Mouse (Mus musculus) liver, adult 2 months (tissue): ENCODE results near the gene Zdhhc5. TPM values are rescaled to one million over a fixed set of nuclear protein-coding genes. Genes with fewer than 3 reads are reported as not detected.
"Not testable (repeated sequence)": the region's sequence is repeated elsewhere in the genome, so short reads cannot be mapped to it uniquely, and the experiment has no call there.

Experiments
- DNase-seq: peaks from one replicate; pipeline ENCODE4 v3.0.0-alpha.2; 2011; ENCODE audit warnings: low read depth, low spot score; ENCODE audit errors: extremely low read depth
- H3K27ac ChIP-seq: fragments of 200-500 bp; replicated peaks from 2 replicates; pipeline ENCODE4 v1.5.1; 2012; ENCODE audit warnings: low read depth, mild to moderate bottlenecking, control low read depth, inconsistent platforms, low read length; ENCODE audit not compliant: insufficient read depth
- H3K27me3 ChIP-seq: fragments of 200-500 bp; 2 replicates; pipeline ENCODE4 v1.6.1; 2012; ENCODE audit warnings: mild to moderate bottlenecking, moderate library complexity, low read length, inconsistent platforms; ENCODE audit not compliant: control insufficient read depth, insufficient read depth
- H3K36me3 ChIP-seq: fragments of 200-500 bp; 2 replicates; pipeline ENCODE4 v1.6.1; 2012; ENCODE audit warnings: low read length, inconsistent platforms; ENCODE audit not compliant: control insufficient read depth, insufficient read depth
- H3K4me1 ChIP-seq: fragments of 200-500 bp; 2 replicates; pipeline ENCODE4 v1.6.1; 2011; ENCODE audit warnings: low read length; ENCODE audit not compliant: control insufficient read depth, insufficient read depth
- H3K4me3 ChIP-seq: fragments of 200-500 bp; 2 replicates; pipeline ENCODE4 v1.5.1; 2011; ENCODE audit warnings: low read depth, mild to moderate bottlenecking, control low read depth, low read length, moderate library complexity; ENCODE audit not compliant: insufficient read depth
- H3K79me2 ChIP-seq: fragments of 200-500 bp; 2 replicates; pipeline ENCODE4 v1.6.1; 2012; ENCODE audit warnings: inconsistent platforms, mild to moderate bottlenecking, low read length, moderate library complexity; ENCODE audit not compliant: control insufficient read depth, insufficient read depth
- H3K9ac ChIP-seq: fragments of 200-500 bp; 2 replicates; pipeline ENCODE4 v1.6.1; 2012; ENCODE audit warnings: low read depth, mild to moderate bottlenecking, control low read depth, inconsistent platforms, low read length
- CTCF ChIP-seq: fragments of 200-500 bp; IDR thresholded peaks from 2 replicates; pipeline ENCODE4 v1.5.1; 2011; ENCODE audit warnings: low read depth, low read length, control low read depth
- POLR2A ChIP-seq: fragments of 200-500 bp; IDR thresholded peaks from 2 replicates; pipeline ENCODE4 v1.6.1; 2011; ENCODE audit warnings: low read length, control low read depth; ENCODE audit not compliant: insufficient read depth; ENCODE audit errors: extremely low read depth
- WGBS: fragments of 180-500 bp; shearing (Covaris S2); methylation state at CpG from one replicate; pipeline ENCODE4 v1.1.7; 2018; 5-methylcytosine and 5-hydroxymethylcytosine counted together
- polyA plus RNA-seq: library from polyadenylated mRNA; depleted of rRNA; stranded (reverse); fragments of >200 nt; gene quantifications from 2 replicates; pipeline ENCODE4 v1.2.3, GENCODE M21; 2012
- total RNA-seq: library from RNA; depleted of rRNA; stranded (reverse); fragments of >200 nt; gene quantifications from 2 replicates; pipeline ENCODE4 v1.2.3, GENCODE M21; 2014

Zdhhc5 gene
- total and polyA plus RNA-seq, 2 experiments = 21.9 to 36.1 TPM

DNA sequence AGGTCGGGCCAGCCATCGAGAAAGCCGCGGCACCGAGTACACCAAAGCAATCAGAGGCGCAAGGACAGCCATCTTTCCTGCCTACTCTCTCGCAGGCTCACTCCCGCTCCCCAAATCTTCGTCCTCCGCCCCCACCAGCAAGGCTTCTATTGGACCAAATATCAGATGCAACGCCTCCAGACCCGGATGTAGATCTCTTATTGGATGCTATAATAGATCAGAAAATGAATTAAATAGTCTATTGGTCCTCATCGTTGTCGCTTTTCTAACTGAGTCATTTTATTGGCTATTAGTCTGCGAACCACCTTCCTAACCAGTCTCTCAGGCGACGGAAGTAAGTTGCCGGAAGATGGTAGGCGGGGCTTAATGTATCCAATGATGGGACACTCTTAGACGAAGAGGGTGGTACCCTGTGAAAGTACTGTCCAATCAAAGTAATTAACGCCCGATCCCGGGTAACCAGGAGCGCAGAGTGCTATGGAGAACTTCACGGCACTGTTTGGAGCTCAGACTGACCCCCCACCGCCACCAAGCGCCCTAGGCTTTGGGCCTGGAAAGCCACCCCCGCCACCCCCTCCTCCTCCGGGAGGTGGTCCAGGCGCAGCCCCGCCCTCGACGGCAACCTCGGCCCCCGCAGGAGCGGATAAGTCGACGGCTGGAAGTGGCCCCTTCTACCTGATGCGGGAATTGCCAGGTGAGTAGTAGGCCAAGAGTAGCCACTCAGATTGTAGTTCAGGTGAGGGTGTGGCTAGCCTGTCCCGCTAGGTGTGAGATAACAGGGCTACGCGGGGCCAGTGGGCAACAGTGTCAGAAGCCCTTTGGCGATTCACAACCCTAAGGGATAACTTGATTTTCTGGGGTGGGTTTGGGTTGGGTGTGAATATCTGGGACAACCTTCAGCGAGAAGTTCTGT, 36.8 kb downstream of the Zdhhc5 start, which contains the start of the genes Gm28635 and Med19:
Gm28635 (minus strand) TSS at position 74 of the 913 bp plus-strand sequence.
Med19 (plus strand) TSS at position 435 of the 913 bp plus-strand sequence.
- peak; percentile 100 for DNase-seq
- Histone ChIP-seq H3K79me2 (peaks cover 6% of the 10 kb centered on the region; the same call in 1 of the 2 replicates), H3K4me1 (peaks cover 1% of the 10 kb centered on the region; the same call in 1 of the 2 replicates), H3K27ac (peak within 1 kb of the TSS; percentile 52), H3K4me3 (peak within 1 kb of the TSS; percentile 98), H3K27me3 (no peaks in the 10 kb centered on the region), H3K9ac (peak within 1 kb of the TSS; percentile 89), H3K36me3 (peaks cover 21% of the 10 kb centered on the region)
- TF ChIP-seq POLR2A (0 out of 2 replicates have a peak, but pooled peaks have one; percentile 36), CTCF (no peak)
- under 1% methylated on average over 44 of the region's 44 CpGs for WGBS

DNA sequence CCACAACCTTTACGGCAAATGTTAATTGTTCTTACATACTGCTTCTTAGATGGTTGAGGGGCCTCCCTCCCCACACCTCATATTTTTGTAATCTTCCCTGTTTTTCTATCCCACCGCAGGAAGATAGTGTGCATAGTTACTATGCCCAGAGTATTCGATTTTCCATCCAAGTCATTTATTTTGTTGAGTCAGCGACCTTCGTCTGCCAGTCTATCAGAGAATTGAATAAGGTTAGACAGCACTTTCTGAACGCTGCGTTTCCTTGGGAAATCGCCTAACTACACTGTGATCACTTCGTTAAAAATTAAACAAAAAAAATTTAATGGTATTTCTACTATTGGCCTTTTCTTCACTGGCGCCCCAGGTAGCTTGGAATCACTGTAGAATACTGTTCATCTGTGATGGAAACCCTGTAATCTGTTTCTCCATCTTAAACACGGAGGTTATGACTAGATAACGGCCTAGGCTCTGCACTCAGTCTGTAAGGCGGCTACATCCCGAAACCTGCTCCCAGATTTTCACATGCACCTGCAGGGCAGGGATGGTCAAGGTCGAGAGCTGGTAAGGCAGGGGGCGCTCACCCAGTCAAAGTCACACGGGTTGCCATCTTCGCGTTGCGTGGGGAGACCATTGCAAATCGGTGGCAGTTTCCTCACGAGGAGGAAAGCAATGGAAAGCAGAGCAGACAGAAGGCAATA, 37.6 kb downstream of the Zdhhc5 start:
- peak overlapping the region; percentile 87 for H3K4me3 ChIP-seq
- peaks cover 27% of the 10 kb centered on the region for H3K36me3 ChIP-seq
- peak overlapping the region; percentile 52 for H3K27ac ChIP-seq
- H3K27me3 ChIP-seq = no peaks in the 10 kb centered on the region
- peaks cover 1% of the 10 kb centered on the region; the same call in 1 of the 2 replicates for H3K4me1 ChIP-seq
- H3K9ac ChIP-seq = peak overlapping the region; percentile 76
- 4% methylated on average over 22 of the region's 22 CpGs for WGBS
- H3K79me2 ChIP-seq = peaks cover 6% of the 10 kb centered on the region; the same call in 1 of the 2 replicates
- peak; percentile 52 for DNase-seq
- TF ChIP-seq CTCF (peak; percentile 42; the same call in 1 of the 2 replicates), POLR2A (no peak)

DNA sequence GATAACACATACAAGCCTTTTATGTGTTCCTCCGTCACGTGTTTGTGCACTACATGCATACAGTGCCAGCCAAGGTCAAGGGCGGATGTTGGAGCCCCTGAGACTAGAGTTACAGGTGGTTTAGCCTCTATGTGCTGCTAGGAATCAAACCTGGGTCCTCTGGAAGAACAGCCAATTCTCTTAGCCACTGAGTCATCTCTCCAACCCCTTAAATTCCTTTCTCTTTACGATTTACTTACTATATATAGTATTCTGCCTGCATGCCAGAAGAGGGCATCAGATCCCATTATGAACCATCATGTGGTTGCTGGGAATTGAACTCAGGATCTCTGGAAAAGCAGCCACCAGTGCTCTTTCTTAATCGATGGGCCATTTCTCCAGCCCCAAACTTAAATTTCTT, 43.4 kb downstream of the Zdhhc5 start:
- not testable (repeated sequence) for H3K27ac ChIP-seq, H3K9ac ChIP-seq, DNase-seq, H3K79me2 ChIP-seq, H3K4me1 ChIP-seq, H3K27me3 ChIP-seq, H3K4me3 ChIP-seq
- H3K36me3 ChIP-seq = peaks cover 26% of the 10 kb centered on the region
- WGBS = 76% methylated on average over 4 of the region's 5 CpGs

DNA sequence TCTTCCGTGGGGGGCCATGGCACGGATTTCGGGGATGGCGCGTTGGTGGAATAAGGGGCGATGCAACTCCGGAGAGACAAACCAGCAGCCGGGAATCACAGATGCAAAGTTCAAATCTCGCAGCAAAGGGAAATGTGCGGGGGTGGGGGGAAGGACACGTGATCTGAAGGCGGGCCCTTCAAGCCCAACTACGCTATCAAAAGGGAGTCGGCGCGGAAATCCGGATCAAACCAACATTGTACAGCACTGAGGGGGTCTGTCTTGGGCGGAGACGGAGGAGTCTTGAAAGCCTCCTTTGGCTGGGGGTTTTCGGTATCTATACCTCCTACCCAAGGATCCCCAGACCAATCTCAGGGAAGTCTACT, 44.4 kb downstream of the Zdhhc5 start, which contains the start of gene Selenoh:
Selenoh (minus strand) TSS at position 202 of the 365 bp plus-strand sequence.
- no peak for TF ChIP-seq CTCF
- Histone ChIP-seq H3K79me2 (no peaks in the 10 kb centered on the region), H3K4me3 (peak within 1 kb of the TSS; percentile 97), H3K36me3 (peaks cover 24% of the 10 kb centered on the region), H3K27me3 (no peaks in the 10 kb centered on the region), H3K9ac (peak within 1 kb of the TSS; percentile 85), H3K4me1 (peaks cover 7% of the 10 kb centered on the region; the same call in 1 of the 2 replicates), H3K27ac (peak within 1 kb of the TSS; percentile 13; the same call in 1 of the 2 replicates)
- 1% methylated on average over 20 of the region's 20 CpGs for WGBS
- DNase-seq = peak; percentile 55

DNA sequence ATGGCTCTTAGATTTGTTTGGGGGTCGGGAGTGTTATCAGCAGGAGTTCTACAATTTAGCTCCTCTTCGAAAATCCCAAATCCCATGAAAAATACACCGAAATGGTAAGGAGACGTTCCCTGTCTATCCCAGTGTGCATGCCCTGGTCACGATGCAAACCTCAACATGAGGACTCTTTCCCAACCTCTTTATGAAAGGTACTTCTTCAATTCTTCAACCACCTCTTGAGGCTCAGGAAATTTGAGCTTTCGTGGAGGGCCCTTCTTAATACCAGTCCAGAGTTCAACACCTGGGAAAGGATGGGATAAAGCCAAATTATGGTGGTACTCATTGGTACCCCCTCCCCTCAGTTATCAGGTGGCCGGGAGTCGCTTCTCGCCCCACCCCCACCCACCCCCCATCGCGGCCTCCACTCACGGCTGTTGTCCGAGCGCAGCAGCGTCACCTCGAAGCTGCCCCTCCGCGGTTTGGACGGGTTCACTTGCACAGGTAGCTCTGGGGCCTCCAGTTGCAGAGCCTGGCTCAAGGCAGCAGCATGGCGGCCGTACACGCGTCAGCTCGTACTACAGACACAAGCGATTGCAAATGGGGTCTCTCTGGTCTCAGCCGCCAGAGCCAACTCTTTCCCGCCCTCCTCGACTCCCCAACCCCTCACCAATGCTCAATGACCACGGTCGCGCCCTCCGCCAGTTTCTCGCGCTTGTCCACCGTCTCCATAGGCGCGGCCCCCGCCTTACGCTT, 45.0 kb downstream of the Zdhhc5 start:
- Histone ChIP-seq H3K9ac (peak overlapping the region; percentile 85), H3K27me3 (no peaks in the 10 kb centered on the region), H3K4me3 (peak overlapping the region; percentile 97), H3K4me1 (peaks cover 7% of the 10 kb centered on the region; the same call in 1 of the 2 replicates), H3K27ac (no peak overlapping the region), H3K36me3 (peaks cover 19% of the 10 kb centered on the region), H3K79me2 (no peaks in the 10 kb centered on the region)
- no peak for TF ChIP-seq CTCF
- no peak for TF ChIP-seq POLR2A
- no peak for DNase-seq
- WGBS = 5% methylated on average over 39 of the region's 39 CpGs
